ENCODE assay signal across 9 mouse cellular contexts in the genomic region with DNA sequence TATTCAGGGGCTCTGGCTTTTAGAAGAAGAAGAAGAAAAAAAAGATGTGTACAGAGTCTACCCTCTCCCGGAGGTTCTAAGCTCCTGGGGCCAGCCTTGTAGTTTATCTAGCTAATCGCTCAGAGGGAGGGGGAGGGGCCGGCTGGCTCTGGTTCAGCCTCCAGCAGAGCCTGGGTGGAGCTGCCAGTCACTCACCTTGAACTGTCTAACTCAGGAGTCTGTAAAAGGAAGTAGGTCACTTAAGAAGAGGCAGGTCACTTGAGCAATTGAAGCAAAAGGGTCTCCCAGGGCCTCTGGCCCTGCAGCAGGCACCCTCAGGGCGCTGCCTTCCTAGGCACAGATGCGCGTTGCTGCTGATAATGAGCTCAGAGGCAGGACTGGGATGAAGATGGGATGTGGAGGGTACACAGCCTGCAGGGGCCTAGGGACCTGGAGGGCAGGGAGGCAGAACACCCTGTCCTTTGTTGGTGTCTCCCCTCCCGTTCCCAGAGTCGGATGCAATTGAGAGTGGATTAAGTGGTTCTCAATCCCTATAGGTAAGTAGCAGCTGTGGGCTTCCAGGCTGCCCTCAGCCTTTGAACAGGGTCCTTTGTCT. TPM values are rescaled to one million over a fixed set of nuclear protein-coding genes. Genes with fewer than 3 reads are reported as not detected.
DNase-seq lines count a peak whose midpoint lies in the region; ATAC-seq and TF ChIP-seq lines count a peak whose summit lies in the region.
"Had no signal": no experiment of that assay in that cellular context is flagged by ENCODE, and none has a peak within 500 bp of the region (broad histone marks: within the 10 kb centered on the region; RNA-seq: fewer than 3 reads in every experiment).

No protein-coding gene starts in this region.

- no peak overlapping the region for H3K9ac ChIP-seq in hindbrain, embryonic 11.5 days (ENCODE audit: low read depth, low read length)
- no peak overlapping the region for H3K9ac ChIP-seq in hindbrain, postnatal 0 days (replicated peaks; ENCODE audit: low read length)

- no peak for TF ChIP-seq CTCF in hindbrain, postnatal 0 days (IDR thresholded peaks at IDR 0.05; ENCODE audit: low read depth)

- no peak overlapping the region for H3K4me2 ChIP-seq in hindbrain, embryonic 11.5 days (replicated peaks; ENCODE audit: low read depth, low read length)
- H3K4me2 ChIP-seq in hindbrain, postnatal 0 days (ENCODE audit: low read depth, low read length) = no peak overlapping the region

- WGBS in hindbrain, embryonic 11.5 days = 19% methylated on average over 8 of the region's 8 CpGs
- 22% methylated on average over 8 of the region's 8 CpGs for WGBS in hindbrain, postnatal 0 days
- 12% methylated on average over 8 of the region's 8 CpGs for WGBS in embryonic facial prominence, embryonic 10.5 days

- no peak overlapping the region for H3K4me3 ChIP-seq in hindbrain, embryonic 11.5 days (ENCODE audit: low read depth, low read length)
- H3K4me3 ChIP-seq in hindbrain, postnatal 0 days (ENCODE audit: low read length) = no peak overlapping the region
- H3K4me3 ChIP-seq in embryonic facial prominence, embryonic 10.5 days = no peak overlapping the region

- peak; percentile 39 for DNase-seq in hindbrain, embryonic 11.5 days (ENCODE audit: low spot score)
- no peak for DNase-seq in hindbrain, postnatal 0 days (ENCODE audit: low spot score)
- DNase-seq in embryonic facial prominence, embryonic 10.5 days (ENCODE audit: low spot score) = peak; percentile 60
- peak; percentile 54 for DNase-seq in liver
- peak; percentile 60 for DNase-seq in retina, postnatal 1 day
- DNase-seq in natural killer cell, adult 2 months (ENCODE audit: low spot score in 2 of 2) = no peak
- no peak for DNase-seq in MN1 (ENCODE audit: low spot score)
- no peak for DNase-seq in B cell, adult 2 months

- peaks cover 7% of the 10 kb centered on the region; the same call in 1 of the 2 replicates for H3K4me1 ChIP-seq in hindbrain, embryonic 11.5 days (replicated peaks; ENCODE audit: control insufficient read depth, insufficient read depth, low read length)
- H3K4me1 ChIP-seq in hindbrain, postnatal 0 days (ENCODE audit: insufficient read depth, low read length) = peaks cover 18% of the 10 kb centered on the region
- peaks cover 80% of the 10 kb centered on the region for H3K4me1 ChIP-seq in embryonic facial prominence, embryonic 10.5 days

- H3K36me3 ChIP-seq in hindbrain, embryonic 11.5 days (ENCODE audit: control insufficient read depth, insufficient read depth, low read length) = no peaks in the 10 kb centered on the region
- no peaks in the 10 kb centered on the region for H3K36me3 ChIP-seq in hindbrain, postnatal 0 days (ENCODE audit: insufficient read depth, low read length)
- H3K36me3 ChIP-seq in embryonic facial prominence, embryonic 10.5 days (replicated peaks) = peaks cover 27% of the 10 kb centered on the region

- 0 out of 2 replicates have a peak, but pooled peaks have one; percentile 15 for ATAC-seq in hindbrain, embryonic 11.5 days (ENCODE audit: low FRiP score)
- no peak for ATAC-seq in hindbrain, postnatal 0 days
- ATAC-seq: Patski had no signal

- H3K27me3 ChIP-seq in hindbrain, embryonic 11.5 days (ENCODE audit: control insufficient read depth, insufficient read depth, low read length) = no peaks in the 10 kb centered on the region
- no peaks in the 10 kb centered on the region for H3K27me3 ChIP-seq in hindbrain, postnatal 0 days (ENCODE audit: insufficient read depth, low read length)
- peaks cover 16% of the 10 kb centered on the region for H3K27me3 ChIP-seq in embryonic facial prominence, embryonic 10.5 days (replicated peaks; ENCODE audit: low read depth, poor library complexity, severe bottlenecking)
- H3K27me3 ChIP-seq: Patski had no signal

- H3K9me3 ChIP-seq in hindbrain, embryonic 11.5 days (ENCODE audit: control insufficient read depth, low read length) = no peaks in the 10 kb centered on the region
- no peaks in the 10 kb centered on the region for H3K9me3 ChIP-seq in hindbrain, postnatal 0 days (ENCODE audit: low read length)
- H3K9me3 ChIP-seq in embryonic facial prominence, embryonic 10.5 days = no peaks in the 10 kb centered on the region

- peak overlapping the region; percentile 64 for H3K27ac ChIP-seq in hindbrain, embryonic 11.5 days (ENCODE audit: low read depth, low read length)
- no peak overlapping the region for H3K27ac ChIP-seq in hindbrain, postnatal 0 days
- peak overlapping the region; percentile 63 for H3K27ac ChIP-seq in embryonic facial prominence, embryonic 10.5 days (replicated peaks)

RNA-seq across cellular contexts. Expression of a gene that starts 18.7 kb away (rescaled TPM):
- polyA plus RNA-seq in hindbrain, embryonic 11.5 days (2014; fragmentation: Nextera tagmentation; extraction: Ambion mirVana) = 33.0 and 42.6 TPM in 2 replicates
- 590 and 603 TPM in 2 replicates for total RNA-seq in hindbrain, postnatal 0 days (2014; rRNA removed)
- 193 and 206 TPM in 2 replicates for polyA plus RNA-seq in hindbrain, postnatal 0 days (2015; fragmentation: Nextera tagmentation; extraction: Ambion mirVana)
- polyA plus RNA-seq in embryonic facial prominence, embryonic 10.5 days (2016; fragmentation: Nextera tagmentation; extraction: Ambion mirVana) = 39.6 and 44.2 TPM in 2 replicates

RNA-seq across cellular contexts. Expression of a gene that starts 49.5 kb away (rescaled TPM):
- 63.4 and 65.2 TPM in 2 replicates for polyA plus RNA-seq in hindbrain, embryonic 11.5 days (2014; fragmentation: Nextera tagmentation; extraction: Ambion mirVana)
- total RNA-seq in hindbrain, postnatal 0 days (2014; rRNA removed) = 94.1 and 112 TPM in 2 replicates
- polyA plus RNA-seq in hindbrain, postnatal 0 days (2015; fragmentation: Nextera tagmentation; extraction: Ambion mirVana) = 105 and 109 TPM in 2 replicates
- 67.5 TPM in 2 replicates for polyA plus RNA-seq in embryonic facial prominence, embryonic 10.5 days (2016; fragmentation: Nextera tagmentation; extraction: Ambion mirVana)

Comparison
In these comparisons a context has a peak if more than half of its experiments do, and no peak if none do; other contexts are left out.
1. DNase-seq: peak in hindbrain, embryonic 11.5 days (single experiment), embryonic facial prominence, embryonic 10.5 days (single experiment), liver (single experiment) and retina, postnatal 1 day (single experiment); none in hindbrain, postnatal 0 days (single experiment), natural killer cell, adult 2 months (0 of 2), MN1 (single experiment) and B cell, adult 2 months (0 of 2).